In the genomic region with DNA sequence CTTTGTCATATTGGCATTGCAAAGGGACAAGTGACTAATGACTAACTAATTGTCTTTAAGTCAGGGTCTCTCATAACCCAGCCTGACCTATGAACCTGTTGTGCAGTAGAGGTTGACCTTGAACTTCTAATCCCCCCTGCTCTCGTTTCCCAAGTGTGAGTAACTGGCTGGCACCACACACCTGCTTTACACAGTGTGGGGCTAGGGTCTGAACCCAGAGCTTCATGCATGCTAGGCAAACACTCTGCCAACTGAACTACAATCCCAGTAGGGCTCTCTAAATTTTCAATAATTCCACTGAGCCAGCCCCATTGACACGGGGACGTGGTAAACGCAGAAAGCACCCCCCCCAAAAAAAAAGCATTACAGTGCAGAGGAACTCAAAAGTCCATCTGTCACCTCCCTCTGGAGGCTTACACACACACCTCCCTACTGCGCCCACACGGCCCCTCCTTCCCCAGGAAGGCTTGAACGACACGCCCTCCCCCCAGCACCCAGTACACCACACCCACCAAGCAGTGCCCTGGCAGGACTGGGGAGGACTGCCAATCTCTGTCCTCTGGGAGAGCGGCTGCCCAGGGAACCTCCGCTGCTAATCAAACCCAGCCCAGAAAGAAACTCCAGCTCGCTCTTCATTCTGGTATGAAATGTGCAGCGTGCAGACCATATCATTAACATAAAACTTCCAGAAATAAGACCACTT, we compare ENCODE assay signal across 9 mouse cellular contexts. TPM values are rescaled to one million over a fixed set of nuclear protein-coding genes. Genes with fewer than 3 reads are reported as not detected.
A peak's percentile ranks its signal among the peaks of the same experiment; 100 is the strongest.
DNase-seq lines count a peak whose midpoint lies in the region; ATAC-seq and TF ChIP-seq lines count a peak whose summit lies in the region.
"Had no signal": no experiment of that assay in that cellular context is flagged by ENCODE, and none has a peak within 500 bp of the region (broad histone marks: within the 10 kb centered on the region; RNA-seq: fewer than 3 reads in every experiment).

No protein-coding gene starts in this region.

- intact Hi-C loops in left cerebral cortex, postnatal 10 days (cut with DNase I): no loop called here
- intact Hi-C loops in left cerebral cortex, postnatal 14 days (cut with DNase I): no loop called here

- H3K9me3 ChIP-seq in forebrain, postnatal 0 days (ENCODE audit: low read length): no peaks in the 10 kb centered on the region
- H3K9me3 ChIP-seq in intestine, embryonic 16.5 days (ENCODE audit: control insufficient read depth, low read length): no peaks in the 10 kb centered on the region
- H3K9me3 ChIP-seq in lung, embryonic 16.5 days (ENCODE audit: control insufficient read depth, low read length): no peaks in the 10 kb centered on the region
- H3K9me3 ChIP-seq: liver, embryonic 15.5 days had no signal

- H3K36me3 ChIP-seq in forebrain, postnatal 0 days (ENCODE audit: insufficient read depth): no peaks in the 10 kb centered on the region
- H3K36me3 ChIP-seq in intestine, embryonic 16.5 days (ENCODE audit: control insufficient read depth, insufficient read depth, low read length): no peaks in the 10 kb centered on the region
- H3K36me3 ChIP-seq in lung, embryonic 16.5 days (ENCODE audit: control insufficient read depth, insufficient read depth, low read length): no peaks in the 10 kb centered on the region
- H3K36me3 ChIP-seq: liver, embryonic 15.5 days had no signal

- no peaks in the 10 kb centered on the region for H3K27me3 ChIP-seq in forebrain, postnatal 0 days (ENCODE audit: insufficient read depth, low read length)
- no peaks in the 10 kb centered on the region for H3K27me3 ChIP-seq in intestine, embryonic 16.5 days (replicated peaks; ENCODE audit: control insufficient read depth, insufficient read depth, low read length)
- H3K27me3 ChIP-seq in lung, embryonic 16.5 days (ENCODE audit: control insufficient read depth, insufficient read depth, low read depth, low read length): no peaks in the 10 kb centered on the region
- H3K27me3 ChIP-seq: liver, embryonic 15.5 days had no signal

- WGBS in forebrain, postnatal 0 days: 22% methylated on average over 12 of the region's 12 CpGs
- WGBS in intestine, embryonic 16.5 days: 21% methylated on average over 12 of the region's 12 CpGs
- 31% methylated on average over 12 of the region's 12 CpGs for WGBS in lung, embryonic 16.5 days

- H3K4me2 ChIP-seq in forebrain, postnatal 0 days (ENCODE audit: low read depth): peak overlapping the region; percentile 17; the same call in 1 of the 2 replicates
- H3K4me2 ChIP-seq in intestine, embryonic 16.5 days (ENCODE audit: low read depth, low read length): peak overlapping the region; percentile 43
- no peak overlapping the region for H3K4me2 ChIP-seq in lung, embryonic 16.5 days (ENCODE audit: low read depth, low read length)
- H3K4me2 ChIP-seq: liver, embryonic 15.5 days had no signal

- peak; percentile 43 for DNase-seq in urinary bladder, postnatal 25 days (ENCODE audit: low spot score)
- DNase-seq in urinary bladder, postnatal 4 days (ENCODE audit: low spot score in 2 of 2): no peak
- no peak for DNase-seq in forebrain, postnatal 0 days
- no peak for DNase-seq in left cerebral cortex, postnatal 10 days (ENCODE audit: extremely low spot score in 1 of 2, low spot score in 2 of 2)
- DNase-seq in retina, postnatal 1 day: no peak
- DNase-seq in left cerebral cortex, postnatal 14 days (ENCODE audit: low spot score in 2 of 2): no peak

- peak overlapping the region; percentile 54; the same call in 1 of the 2 replicates for H3K27ac ChIP-seq in forebrain, postnatal 0 days (ENCODE audit: low read depth, low read length)
- H3K27ac ChIP-seq in intestine, embryonic 16.5 days (ENCODE audit: low read length): peak overlapping the region; percentile 55; the same call in 1 of the 2 replicates
- no peak overlapping the region for H3K27ac ChIP-seq in lung, embryonic 16.5 days (ENCODE audit: low read length)
- H3K27ac ChIP-seq: liver, embryonic 15.5 days had no signal

- no peak overlapping the region for H3K4me3 ChIP-seq in forebrain, postnatal 0 days (ENCODE audit: low read depth, low read length)
- peak overlapping the region; percentile 3 for H3K4me3 ChIP-seq in intestine, embryonic 16.5 days (ENCODE audit: low read length)
- H3K4me3 ChIP-seq in lung, embryonic 16.5 days (ENCODE audit: low read length): no peak overlapping the region
- H3K4me3 ChIP-seq: liver, embryonic 15.5 days had no signal

- peak; percentile 58 for ATAC-seq in forebrain, postnatal 0 days
- ATAC-seq in intestine, embryonic 16.5 days: peak; percentile 91
- peak; percentile 84 for ATAC-seq in lung, embryonic 16.5 days (ENCODE audit: low read depth)

- peaks cover 28% of the 10 kb centered on the region; the same call in 1 of the 2 replicates for H3K4me1 ChIP-seq in forebrain, postnatal 0 days (ENCODE audit: insufficient read depth)
- peaks cover 34% of the 10 kb centered on the region for H3K4me1 ChIP-seq in intestine, embryonic 16.5 days (ENCODE audit: control insufficient read depth, insufficient read depth, low read length)
- peaks cover 16% of the 10 kb centered on the region for H3K4me1 ChIP-seq in lung, embryonic 16.5 days (replicated peaks; ENCODE audit: control insufficient read depth, insufficient read depth, low read length)
- H3K4me1 ChIP-seq: liver, embryonic 15.5 days had no signal

- H3K9ac ChIP-seq in forebrain, postnatal 0 days: no peak overlapping the region
- H3K9ac ChIP-seq in intestine, embryonic 16.5 days (ENCODE audit: low read depth, low read length): no peak overlapping the region
- no peak overlapping the region for H3K9ac ChIP-seq in lung, embryonic 16.5 days (ENCODE audit: low read length)
- H3K9ac ChIP-seq: liver, embryonic 15.5 days had no signal

- no peak for TF ChIP-seq CTCF in forebrain, postnatal 0 days (IDR thresholded peaks at IDR 0.05; ENCODE audit: low read depth)

RNA-seq across cellular contexts. Expression of a gene that starts 42.5 kb away (rescaled TPM):
- total RNA-seq in forebrain, postnatal 0 days (2014; rRNA removed): 103 and 122 TPM in 2 replicates
- polyA plus RNA-seq in forebrain, postnatal 0 days (2015; fragmentation: Nextera tagmentation; extraction: Ambion mirVana): 45.4 and 70.1 TPM in 2 replicates
- 3.4 and 5.5 TPM in 2 replicates for polyA plus RNA-seq in intestine, embryonic 16.5 days (2015; fragmentation: Nextera tagmentation; extraction: Ambion mirVana)
- polyA plus RNA-seq in lung, embryonic 16.5 days (2015; fragmentation: Nextera tagmentation; extraction: Ambion mirVana): 2.1 and 2.8 TPM in 2 replicates
- total RNA-seq in left cerebral cortex, postnatal 10 days (2021): 10 to 100 TPM; 66.1 to 75.1 TPM
- total RNA-seq in left cerebral cortex, postnatal 14 days (2021): 10 to 100 TPM; 42.5 to 72.8 TPM
